Mouse (Mus musculus) spleen, postnatal 10 days (tissue): ENCODE data around the gene Mrpl22.

Source experiments
- DNase-seq, 2 experiments: peaks; one replicate each; pipeline ENCODE4 v3.0.0; 2021 to 2022; ENCODE audit warnings: low spot score in 2 of 2

Mrpl22 gene

GRCm38 (mm10) chr11:58171459-58172091 is at the start of gene Mrpl22:
Mrpl22 (plus strand) TSS chr11:58171661.
- peak; percentile 89 to 96 for DNase-seq

DNA sequence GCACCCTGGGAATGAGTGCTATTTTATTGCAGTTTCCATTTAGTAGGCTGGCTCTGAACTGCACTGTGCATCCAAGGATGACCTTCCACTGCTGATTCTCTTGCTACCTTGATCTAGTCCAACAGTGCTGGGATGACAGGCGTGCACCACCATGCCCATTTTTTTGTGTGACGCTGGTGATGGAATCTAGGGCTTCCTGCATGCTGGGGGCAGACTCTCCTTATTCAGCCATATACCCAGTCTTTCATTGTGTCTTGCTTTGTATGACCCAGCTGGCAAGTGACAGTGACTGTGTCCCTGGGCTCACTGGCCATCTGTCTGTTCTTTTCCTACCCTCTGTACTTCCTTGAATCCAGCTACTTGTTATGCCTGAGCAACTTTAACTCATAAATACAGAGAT is 47.8 kb upstream of the Mrpl22 start:
- no peak for DNase-seq

- DNase-seq = no peak
These were observed 46.4 kb upstream of the Mrpl22 start for GRCm38 (mm10) chr11:58125021-58125420.

- peak in 1 of 2 experiments; percentile 36 for DNase-seq
These were observed 44.9 kb upstream of the Mrpl22 start for GRCm38 (mm10) chr11:58126397-58127160.

DNA sequence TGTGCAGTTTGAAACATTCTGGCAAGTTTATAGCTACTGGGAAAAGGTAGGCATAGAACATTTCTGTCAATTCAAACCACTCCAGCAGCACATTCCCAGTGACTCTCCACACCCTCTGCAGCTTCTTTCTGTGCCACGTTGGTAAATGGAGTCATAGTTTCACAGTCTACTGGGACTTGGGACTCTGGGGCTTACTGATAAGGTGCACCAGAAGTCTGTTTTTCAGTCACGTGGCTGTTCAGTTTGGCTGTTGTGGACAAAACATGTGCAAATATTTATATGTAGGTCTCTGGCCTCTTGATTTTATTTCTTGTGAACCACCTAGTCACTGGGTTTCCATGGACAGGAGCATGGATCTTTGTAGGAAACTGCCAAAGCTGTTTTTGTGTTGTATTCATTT is 43.9 kb upstream of the Mrpl22 start:
- no peak for DNase-seq

DNA sequence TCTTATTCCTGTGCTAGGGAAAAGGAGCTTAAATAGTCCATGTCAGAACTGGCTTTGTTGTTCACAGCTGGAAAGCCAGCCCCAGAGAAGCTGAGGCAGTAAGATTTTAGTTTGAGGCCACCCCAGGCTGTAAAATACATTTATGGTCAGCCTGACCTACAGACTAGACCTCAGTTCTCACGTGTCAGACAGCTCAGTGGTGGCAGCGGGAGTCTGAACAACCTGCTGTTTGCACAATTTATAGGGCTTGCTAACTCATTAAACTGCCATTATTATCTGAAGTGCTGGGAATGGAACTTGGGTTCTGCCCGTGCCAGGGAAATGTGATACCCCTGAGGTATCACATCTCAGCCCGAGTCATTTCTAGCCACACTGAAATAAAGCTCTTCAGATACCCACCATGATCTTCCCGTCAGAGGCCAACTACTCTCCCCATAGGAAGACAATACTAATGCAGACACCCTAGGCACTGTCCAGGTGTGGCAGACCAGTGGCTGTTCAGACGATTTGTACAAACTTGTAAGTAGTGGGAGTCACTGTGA is 42.1 kb upstream of the Mrpl22 start:
- no peak for DNase-seq

DNA sequence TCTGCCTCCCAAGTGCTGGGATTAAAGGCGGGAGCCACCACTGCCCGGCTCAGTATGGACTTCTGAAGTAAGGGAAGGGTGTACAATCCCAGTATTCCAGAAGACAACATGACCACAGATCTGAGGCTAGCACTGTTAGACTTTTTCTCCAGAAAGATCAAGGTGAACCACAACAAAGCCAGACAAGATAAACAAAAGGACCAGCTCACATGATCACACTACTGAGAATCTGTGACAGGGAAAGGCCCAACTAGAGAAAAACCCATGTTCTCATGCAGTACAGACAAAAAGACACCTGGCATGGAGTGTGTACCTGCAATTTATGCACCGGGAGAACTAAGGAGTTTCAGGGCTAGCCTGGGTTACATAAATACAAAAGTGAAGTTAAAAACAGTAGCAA is 39.4 kb upstream of the Mrpl22 start:
- DNase-seq = no peak

DNA sequence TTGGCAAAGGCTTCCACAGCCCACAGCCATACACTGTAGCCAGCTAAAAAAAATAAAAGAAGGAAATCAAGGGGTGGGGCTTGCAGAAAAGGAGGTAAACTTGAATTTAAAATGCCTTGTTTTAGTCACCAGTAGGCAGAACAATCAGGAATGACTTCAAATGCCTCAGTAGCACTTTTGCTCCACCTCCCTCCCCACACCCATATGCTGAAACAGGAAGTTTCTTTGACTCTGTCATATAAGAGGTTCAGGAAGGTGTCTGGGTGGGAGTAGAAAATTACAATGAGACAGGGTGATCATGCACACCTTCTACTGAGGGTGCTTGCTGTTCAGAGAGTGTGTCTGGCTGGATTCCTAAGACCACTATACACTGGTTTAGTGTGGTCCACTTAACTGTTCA is 36.6 kb upstream of the Mrpl22 start:
- DNase-seq = no peak

DNA sequence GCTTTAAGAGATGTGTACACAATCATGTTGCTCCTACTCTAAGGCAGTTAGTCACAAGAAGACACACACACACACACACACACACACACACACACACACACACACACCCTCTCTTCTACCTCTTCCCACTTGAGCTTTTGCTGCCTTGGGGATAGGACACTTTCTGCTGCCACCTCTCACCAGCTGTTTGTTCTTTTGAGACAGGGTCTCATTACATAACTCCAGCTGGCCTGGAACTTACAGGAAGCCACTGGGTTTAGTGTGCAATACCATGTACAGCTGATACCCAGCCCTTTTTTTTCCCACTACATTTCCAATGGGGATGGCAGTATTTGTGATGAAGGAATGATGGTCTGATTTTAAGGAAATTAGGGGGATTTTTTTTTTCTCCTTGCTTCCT is 36.2 kb upstream of the Mrpl22 start:
- DNase-seq = no peak

DNA sequence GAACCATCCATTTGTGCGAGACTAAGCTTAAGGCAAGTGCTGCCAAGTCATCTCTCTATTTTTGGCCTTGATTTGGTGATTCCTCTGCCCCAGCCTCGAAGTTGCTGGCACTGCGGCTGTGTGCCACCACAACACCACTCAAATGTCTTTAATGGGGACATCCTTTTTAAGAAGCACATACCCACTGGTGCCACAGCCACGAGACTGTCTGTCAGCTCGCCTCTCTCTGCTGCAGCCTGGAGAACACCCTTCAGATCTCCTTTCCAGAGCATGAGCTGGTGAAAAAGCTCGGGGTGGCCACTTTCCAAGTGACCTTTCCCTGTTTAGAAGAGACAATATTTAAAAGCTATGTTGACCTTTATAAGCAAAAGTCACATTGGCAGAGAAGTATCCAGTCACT is 34.8 kb upstream of the Mrpl22 start:
- no peak for DNase-seq

DNA sequence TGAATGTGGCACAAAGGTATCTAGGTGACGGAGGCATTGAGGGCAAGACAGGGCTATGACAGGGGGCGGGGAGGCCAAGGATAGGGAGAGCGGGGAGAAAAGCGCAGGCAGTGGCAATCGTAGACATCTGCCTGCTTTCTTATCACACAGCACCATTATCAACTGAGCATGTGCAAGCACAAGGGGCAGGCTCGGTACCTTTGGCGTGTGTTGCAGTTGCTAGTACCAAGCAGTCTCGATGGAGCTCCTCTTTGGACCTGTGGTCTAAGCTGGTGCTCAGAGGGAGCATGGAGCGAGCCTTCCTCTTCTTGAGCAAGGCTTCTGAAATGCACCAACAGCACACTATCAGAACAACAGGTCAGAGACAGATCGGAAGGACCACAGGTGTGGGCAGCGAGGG is 32.6 kb upstream of the Mrpl22 start:
- no peak for DNase-seq

DNA sequence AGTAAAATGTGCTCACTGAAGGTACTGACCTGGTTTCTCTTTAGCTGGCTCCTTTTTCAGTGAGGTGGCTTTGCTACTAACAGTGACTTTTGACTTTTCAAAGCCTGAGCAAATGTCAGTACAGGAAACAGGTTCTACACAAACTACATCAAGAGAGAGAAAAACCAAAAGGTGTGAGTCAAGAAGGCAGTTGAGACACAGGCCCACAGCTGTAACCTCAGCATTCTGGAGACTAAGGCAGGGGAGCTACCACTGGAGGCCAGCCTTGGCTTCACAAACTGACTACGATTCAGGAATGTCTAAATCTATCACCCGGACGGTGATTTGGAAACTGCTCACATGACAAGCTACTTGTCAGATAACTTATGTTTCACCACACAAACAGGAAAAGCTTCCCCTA is 32.0 kb upstream of the Mrpl22 start:
- DNase-seq = no peak

- DNase-seq = no peak
These were observed 27.6 kb upstream of the Mrpl22 start for GRCm38 (mm10) chr11:58143704-58144426.

DNA sequence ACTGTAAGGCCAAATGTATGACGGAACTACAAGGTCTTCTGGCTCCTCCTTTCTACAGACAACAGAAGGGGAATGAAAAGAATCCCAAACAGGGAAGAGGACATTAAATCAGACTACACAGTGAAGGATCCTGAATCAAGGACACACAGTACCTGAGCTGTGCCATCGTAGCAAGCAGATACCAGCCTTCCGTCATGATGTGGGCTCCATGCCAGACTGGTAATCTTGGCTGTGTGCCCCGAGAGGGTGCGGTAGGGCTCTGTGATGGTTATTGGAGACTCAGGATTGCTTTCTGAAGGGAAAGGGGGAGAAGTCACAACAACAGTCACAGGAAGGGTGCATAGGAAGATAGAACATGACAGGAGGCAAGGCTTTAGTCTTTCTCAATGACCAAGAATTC is 25.2 kb upstream of the Mrpl22 start:
- peak in 1 of 2 experiments; percentile 50 for DNase-seq

DNA sequence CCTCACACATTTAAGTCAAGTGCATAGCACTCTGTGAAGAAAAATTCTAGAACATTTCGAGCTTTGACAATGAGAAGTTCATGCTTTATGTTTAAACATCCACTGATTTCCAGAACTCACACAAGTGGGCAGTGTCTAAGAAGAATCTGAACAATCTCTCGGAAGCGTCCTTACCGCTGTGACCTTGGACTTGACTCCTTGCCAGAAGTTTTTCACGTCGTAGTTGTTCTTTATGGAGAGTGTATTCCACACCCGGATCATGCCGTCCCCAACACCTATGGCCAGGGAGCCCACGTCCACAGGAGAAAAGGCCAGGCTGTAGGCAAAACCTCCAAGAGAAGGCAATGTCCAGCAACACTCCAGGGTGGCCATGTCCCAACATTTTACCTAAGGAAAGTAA is 16.0 kb upstream of the Mrpl22 start:
- DNase-seq = no peak

GRCm38 (mm10) chr11:58156871-58157270 is 14.6 kb upstream of the Mrpl22 start:
- no peak for DNase-seq

- peak in 1 of 2 experiments; percentile 32 for DNase-seq
These were observed 6.4 kb upstream of the Mrpl22 start for GRCm38 (mm10) chr11:58165072-58165471.

DNA sequence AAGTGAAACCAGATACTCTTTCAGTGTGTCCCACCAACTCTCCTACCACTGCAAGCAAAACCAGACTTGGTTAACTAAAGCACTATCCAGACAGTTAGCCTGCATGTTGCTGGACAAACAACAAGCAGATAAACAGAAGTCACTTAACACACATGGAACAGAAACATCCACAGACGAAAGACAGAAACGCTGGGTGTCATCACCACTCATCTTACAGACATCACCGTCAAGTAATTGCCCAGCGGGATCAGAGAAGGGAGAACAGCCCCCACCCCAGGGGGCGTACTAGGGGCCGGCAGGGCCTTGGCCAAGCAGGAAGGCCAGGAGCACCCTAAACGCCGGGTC is 3.7 kb upstream of the Mrpl22 start:
- DNase-seq = no peak

DNA sequence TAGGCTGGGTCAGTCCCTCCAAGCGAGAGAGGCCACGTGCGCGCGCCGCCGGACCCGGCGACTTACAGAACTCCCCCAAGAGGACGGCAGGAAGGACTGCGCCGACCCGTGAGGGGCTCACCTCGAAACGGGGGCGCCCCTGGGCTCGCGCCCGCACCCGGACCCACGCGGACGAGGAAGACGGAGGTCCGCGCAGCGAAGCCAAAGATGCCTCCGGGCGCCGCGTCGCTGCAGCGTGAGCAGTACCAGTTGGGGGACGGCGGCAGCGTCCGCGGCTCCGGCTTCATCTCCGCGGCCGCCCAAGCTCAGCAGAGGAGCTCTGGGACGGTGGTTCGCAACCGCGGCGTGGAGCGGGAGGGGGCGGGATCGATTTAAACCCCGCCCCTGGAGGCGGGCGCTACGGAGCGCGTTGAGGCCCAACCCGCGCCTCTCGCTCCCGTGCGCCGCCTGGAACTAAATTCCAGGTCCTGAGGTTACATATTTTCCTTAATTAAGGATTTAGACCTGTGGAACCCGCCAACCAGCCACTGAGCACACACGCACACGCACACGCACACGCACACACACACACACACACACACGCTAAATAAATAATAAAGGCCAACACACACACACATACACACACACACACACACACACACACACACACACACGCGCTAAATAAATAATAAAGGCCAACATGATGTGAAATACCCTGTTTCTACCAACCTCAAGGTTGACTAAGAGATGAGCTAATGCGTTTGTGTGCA is 3.1 kb upstream of the Mrpl22 start, which contains the start of gene Gemin5:
TSS of gene Gemin5 (minus strand) at position 373 of the 749 bp plus-strand sequence.
- peak; percentile 85 to 88 for DNase-seq

DNA sequence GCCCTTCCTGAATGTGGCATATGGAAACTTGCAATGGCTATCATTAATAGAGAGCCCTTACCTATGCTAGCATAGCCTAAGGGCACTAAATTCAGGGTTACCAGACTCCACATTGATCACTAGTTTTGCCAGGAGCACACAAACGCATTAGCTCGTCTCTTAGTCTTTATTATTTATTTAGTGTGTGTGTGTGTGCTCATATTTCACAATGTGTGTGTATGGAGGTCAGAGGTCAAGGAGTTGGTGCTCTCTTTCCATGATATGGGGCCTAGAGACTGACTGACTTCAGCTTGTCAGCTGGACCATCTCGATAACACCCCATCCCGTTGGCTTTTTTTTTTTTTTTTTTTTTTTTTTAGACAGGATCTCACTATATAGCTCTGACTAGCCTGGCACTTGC is 1.8 kb upstream of the Mrpl22 start:
- DNase-seq = no peak

DNA sequence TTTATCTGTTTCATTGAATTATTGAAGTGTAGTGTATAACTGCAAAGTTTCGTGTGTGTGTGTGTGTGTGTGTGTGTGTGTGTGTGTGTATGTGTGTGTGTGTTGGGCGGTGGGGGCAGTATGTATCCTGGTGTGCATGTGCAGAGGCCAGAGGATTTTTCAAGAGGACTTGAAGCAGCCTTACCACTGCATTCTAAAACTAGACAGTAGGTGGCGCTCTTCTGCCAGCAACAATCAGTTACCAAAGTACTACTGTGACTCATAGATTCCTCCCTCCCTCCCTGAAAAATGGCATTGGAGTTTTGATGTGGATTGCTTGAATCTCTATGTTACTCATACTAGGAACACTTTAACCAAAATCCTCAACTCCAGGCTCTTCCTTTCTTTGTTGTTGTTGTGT is 8.1 kb downstream of the Mrpl22 start:
- peak; percentile 56 to 83 for DNase-seq

DNA sequence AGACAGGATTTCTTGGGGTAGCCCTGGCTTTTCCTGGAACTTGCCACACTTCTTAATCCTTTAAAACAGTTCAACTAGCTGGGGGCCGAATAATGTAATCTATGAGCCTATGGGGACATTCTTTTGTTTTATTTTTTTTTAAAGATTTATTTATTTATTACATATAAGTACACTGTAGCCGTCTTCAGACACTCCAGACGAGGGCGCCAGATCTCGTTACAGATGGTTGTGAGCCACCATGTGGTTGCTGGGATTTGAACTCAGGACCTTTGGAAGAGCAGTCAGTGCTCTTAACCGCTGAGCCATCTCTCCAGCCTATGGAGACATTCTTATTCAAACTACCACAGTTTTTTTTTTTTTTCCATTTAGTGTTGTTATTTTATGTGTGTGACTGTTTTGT is 8.5 kb downstream of the Mrpl22 start:
- DNase-seq = peak in 1 of 2 experiments; percentile 31
